Mouse (Mus musculus): ENCODE data around the gene Wdr45b.
"Not testable (repeated sequence)": the region's sequence is repeated elsewhere in the genome, so short reads cannot be mapped to it uniquely, and the experiment has no call there.

The Wdr45b gene

GRCm38 (mm10) chr11:121354091-121354707 lies at the start of gene Wdr45b:
Wdr45b (minus strand) TSS chr11:121354445.
- peak; percentile 100 for DNase-seq (ENCODE audit: extremely low read depth, insufficient read length, low spot score)

DNA sequence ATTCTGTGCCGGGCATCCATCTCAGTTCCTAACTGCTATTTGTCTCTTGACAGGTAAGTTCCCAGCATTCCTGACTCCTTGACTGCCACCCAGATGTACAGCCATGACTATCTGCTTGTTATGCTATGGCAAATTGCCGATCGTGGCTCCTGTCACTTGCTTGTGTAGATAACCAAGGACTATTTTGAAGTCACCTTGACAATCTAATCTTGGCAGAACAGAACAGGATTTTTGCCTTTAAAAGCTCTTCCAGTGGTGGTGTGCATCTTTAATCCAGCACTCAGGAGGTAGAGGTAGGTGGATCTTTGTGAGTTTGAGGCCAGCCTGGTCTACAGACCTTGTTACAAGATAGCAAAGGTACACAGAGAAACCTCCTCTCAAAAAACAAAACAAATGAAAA lies 38.2 kb upstream of the Wdr45b start:
- DNase-seq (ENCODE audit: extremely low read depth, insufficient read length, low spot score) = no peak

DNA sequence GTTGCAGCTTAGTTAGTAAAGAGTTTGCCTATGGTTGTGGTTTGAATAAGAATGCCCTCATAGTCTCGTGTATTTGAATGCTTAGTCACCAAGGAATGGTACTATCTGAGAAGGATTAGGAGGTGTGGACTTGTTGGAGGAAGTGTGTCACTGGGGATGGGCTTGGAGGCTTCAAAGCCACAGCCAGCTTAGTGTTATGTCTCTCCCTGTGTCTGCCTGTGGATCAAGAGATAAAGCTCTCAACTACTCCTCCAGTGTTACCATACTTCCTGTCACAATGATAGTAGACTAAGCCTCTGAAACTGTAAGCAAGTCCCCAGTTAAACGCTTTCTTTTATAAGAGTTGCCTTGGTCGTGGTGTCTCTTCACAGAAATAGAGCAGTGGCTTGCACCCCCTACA lies 36.5 kb upstream of the Wdr45b start:
- DNase-seq (ENCODE audit: extremely low read depth, insufficient read length, low spot score) = no peak

DNA sequence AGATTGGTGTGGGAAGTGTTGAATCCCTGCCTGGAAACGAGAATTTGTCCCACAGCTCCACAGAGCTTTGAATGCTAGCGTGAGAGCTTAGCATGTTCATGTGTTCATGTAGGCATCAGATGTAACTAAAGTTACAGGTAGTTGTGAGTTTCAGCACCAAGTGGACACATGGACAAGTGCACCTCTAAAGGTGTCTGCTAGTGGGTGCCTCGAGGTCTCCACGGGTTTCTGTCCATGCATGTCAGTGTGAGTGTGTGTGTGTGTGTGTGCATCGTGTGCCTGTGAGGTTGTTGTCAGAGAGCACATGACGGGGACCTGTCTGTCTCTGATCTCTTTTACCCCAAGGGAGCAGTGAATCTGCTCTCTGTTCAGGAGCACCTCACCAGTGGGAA lies 34.3 kb upstream of the Wdr45b start:
- no peak for DNase-seq (ENCODE audit: extremely low read depth, insufficient read length, low spot score)

DNA sequence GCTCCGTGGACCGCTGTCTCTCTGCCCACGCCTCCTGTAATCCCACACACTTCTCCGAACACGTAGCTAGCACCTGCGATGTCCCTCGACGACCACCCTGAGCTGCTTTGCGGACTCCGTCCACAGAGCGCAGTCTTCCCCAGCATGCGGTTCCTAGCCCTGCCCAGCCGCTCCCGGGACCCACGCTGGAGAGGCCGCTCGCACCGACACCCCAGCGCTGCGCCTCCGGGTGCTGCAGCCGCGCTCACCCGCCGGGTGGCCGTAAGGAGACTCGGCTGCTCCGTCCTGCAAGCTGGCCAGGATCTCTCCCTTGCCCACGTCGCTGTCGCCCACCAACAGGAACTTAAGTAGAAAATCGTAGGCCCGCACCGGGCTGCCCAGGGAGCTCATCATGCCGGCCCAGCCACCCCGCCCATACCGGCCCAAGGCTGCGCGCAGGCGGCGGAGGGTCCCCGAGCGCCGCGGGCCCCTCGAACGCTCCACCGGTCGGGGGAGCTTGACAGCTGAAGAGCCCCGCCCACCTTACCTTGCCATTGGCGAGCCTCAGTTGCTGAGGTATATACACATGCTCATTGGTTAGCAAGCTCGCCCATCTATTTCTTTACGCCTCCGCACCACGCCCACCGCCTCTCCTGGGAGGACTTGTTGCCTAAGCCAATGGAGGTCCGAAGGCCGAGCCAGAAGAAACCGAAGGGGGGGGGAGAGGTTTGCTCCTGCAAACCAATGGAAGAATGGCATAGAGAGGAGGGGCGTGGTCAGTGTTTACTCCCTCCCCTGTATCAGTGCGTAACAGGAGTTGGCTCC lies 33.7 kb upstream of the Wdr45b start, which contains the start of gene Rab40b:
Gene Rab40b (minus strand): TSS at position 502 of the 804 bp plus-strand sequence.
- no peak for DNase-seq (ENCODE audit: extremely low read depth, insufficient read length, low spot score)

- no peak for DNase-seq (ENCODE audit: extremely low read depth, insufficient read length, low spot score)
These were observed 26.0 kb upstream of the Wdr45b start for GRCm38 (mm10) chr11:121380294-121380693.

- no peak for DNase-seq (ENCODE audit: extremely low read depth, insufficient read length, low spot score)
These were observed 24.4 kb upstream of the Wdr45b start for GRCm38 (mm10) chr11:121378644-121379043.

DNA sequence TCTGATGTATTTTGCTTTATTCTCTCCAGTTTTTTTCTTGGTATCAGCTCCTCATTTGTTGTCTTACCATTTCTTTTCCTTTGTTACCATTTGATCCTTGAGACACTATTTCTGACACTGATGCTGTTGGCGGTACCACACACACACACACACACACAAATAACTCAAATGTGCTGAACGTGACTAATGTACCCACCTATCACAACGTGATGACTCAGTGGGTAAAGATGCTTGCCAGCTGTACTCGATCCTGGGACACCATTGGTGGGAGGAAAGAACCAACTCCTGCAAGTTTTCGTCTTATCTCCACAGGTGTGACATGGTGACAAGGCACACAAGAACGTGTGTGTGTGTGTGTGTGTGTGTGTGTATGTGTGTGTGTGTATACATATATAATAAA lies 19.1 kb upstream of the Wdr45b start:
- peak; percentile 35 for DNase-seq (ENCODE audit: extremely low read depth, insufficient read length, low spot score)

DNA sequence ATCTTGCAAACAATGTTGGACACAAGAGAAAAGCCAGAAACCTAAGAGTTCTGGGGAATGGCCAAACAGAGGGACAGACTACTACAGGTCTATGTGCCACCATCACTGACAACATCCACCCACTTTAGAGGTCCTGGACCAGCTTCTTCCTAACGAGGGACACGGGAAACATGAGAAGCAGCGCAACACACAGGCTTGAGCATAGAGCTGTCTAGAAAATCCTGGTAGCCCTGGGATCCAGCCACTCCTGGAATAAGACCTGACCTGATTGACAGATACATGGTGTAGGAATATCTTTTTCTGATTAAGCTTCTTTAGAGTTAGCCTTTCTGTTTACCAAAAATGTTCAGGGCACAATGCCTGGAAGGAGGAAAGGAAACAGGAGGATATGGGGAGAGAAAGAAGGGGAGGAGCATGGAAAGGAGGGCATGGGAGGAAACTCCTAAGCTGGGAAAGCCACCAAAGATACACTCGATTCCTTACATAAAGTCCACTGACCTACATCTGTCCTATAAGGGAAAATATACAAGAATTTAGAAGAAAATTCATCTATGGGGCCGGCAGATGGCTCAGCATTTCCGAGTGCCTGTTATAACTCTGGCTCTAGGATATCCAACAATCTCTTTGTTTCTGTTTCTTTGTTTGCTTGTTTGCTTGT lies 16.2 kb upstream of the Wdr45b start:
- DNase-seq (ENCODE audit: extremely low read depth, insufficient read length, low spot score) = no peak

GRCm38 (mm10) chr11:121369622-121370021 lies 15.4 kb upstream of the Wdr45b start:
- peak; percentile 43 for DNase-seq (ENCODE audit: extremely low read depth, insufficient read length, low spot score)

DNA sequence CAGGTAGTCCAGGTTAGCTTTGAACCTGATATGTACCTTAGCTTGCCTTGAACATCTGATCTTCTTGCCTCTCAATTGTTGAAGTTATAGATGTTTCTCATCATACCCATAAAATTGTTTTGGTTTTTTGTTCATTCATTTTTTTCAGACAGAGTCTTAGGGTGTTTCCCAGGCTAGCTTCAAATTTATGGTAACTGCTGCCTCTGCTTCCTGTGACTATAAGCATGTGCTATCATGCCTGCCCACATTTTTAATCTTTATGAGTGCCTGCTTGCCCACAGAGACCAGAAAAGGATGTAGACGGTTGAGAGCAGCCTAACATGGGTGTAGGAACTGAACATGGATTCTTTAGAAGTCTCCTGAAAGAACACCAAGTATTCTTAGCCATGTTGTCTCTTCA lies 14.5 kb upstream of the Wdr45b start:
- DNase-seq (ENCODE audit: extremely low read depth, insufficient read length, low spot score) = no peak

DNA sequence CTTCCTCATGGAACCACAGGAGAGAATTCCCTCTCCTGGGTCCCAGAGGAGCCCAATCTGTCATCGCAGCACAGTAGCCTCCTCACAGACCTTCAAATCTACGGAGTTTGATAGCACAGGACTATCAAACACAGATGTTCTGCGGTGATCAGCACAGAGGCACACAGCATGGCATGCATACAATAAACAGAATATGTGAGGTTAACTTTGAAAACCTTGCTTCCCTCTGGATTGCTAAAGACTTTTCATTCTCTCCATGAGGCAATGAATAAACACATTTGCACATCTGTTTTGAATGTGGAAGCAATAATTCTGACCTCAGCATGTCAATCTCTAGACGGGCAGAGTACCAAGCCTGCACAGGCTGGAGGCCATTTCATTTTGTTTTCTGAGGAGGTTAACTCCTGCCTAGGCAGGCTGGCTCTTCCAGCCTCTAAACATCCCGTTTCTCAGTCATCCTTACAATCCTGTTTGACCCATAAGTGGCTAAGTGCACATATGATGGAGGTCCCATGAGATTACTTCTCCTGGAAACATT lies 13.0 kb upstream of the Wdr45b start:
- no peak for DNase-seq (ENCODE audit: extremely low read depth, insufficient read length, low spot score)

DNA sequence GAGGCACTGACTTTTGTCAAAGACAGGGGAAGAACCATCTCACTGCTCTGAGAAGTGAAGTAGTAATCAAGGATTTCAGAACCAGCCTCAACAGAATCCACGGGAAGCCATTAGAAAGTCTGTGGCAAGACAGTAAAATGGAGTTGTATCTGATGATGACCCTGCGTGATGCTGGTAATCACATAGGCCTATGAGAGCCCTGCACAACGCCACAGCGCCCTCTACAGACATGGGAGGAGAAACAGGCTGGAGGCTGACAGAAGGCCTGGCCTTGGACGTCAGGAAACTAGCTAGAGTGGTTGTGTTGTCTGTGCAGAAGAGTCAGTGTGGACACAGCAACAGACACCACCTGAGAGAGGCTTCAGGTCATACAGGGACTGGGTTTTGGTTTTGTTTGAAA lies 8.0 kb upstream of the Wdr45b start:
- no peak for DNase-seq (ENCODE audit: extremely low read depth, insufficient read length, low spot score)

DNA sequence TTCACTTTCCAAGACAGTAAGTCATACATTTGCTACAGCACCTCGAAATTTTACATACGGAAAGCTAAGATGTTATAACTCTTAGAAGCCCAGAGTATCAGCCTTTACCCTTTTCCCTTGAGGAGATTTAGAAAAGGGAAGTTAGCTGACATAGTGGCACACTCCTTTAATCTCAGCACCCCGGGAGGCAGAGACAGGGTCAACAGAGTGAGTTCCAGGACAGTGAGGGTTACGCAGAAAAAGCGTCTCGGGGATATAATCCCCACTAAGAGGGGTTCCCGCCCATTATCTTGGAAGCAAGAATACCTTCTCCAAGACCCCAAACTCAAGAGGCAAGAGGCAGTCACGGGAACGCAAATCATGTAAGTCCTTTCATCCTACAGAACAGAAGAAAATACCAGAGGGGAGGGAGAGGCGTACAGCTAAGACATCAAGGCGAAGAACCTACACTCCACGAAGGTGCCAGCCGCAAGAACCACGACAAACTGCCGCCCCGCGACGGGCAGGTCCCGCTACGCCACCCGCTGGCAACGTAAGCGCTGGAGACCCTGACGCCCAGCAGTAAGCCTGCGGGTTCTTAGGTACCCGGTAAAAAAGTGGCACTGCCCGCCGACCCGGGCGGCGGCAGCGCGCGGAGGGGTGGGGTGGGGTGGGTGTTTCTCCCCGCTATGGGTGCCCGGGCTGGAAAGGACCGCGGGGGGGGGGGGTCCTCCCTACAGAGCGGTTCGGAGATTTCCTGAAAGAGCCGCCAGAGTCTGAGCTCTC lies 737 bp downstream of the Wdr45b start:
- peak; percentile 62 for DNase-seq (ENCODE audit: extremely low read depth, insufficient read length, low spot score)

GRCm38 (mm10) chr11:121348727-121349126 lies 5.5 kb downstream of the Wdr45b start:
- DNase-seq (ENCODE audit: extremely low read depth, insufficient read length, low spot score) = not testable (repeated sequence)

GRCm38 (mm10) chr11:121348166-121348565 lies 6.1 kb downstream of the Wdr45b start:
- no peak for DNase-seq (ENCODE audit: extremely low read depth, insufficient read length, low spot score)

GRCm38 (mm10) chr11:121347036-121347435 lies 7.2 kb downstream of the Wdr45b start:
- no peak for DNase-seq (ENCODE audit: extremely low read depth, insufficient read length, low spot score)

- DNase-seq (ENCODE audit: extremely low read depth, insufficient read length, low spot score) = not testable (repeated sequence)
These were observed 11.8 kb downstream of the Wdr45b start for GRCm38 (mm10) chr11:121342423-121342822.

DNA sequence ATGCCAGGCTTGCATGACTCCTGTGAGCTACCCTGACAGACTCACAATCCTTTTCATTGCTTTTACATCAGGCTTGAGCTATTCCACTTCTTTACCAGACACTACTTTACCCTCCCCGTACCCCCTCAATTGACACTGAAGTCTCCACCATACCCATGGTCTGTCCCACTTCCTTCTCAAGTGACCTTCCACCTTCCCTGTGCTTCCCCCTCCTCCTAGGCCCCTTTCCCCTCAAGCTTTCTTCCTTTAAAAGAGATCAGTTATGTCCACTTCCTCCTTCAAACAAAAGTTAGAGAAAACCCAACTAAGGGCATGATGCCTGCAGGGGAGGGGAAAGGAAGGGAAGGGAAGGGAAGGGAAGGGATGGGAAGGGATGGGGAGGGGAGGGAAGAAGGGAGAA lies 14.0 kb downstream of the Wdr45b start:
- no peak for DNase-seq (ENCODE audit: extremely low read depth, insufficient read length, low spot score)

GRCm38 (mm10) chr11:121339647-121340046 lies 14.6 kb downstream of the Wdr45b start:
- no peak for DNase-seq (ENCODE audit: extremely low read depth, insufficient read length, low spot score)

DNA sequence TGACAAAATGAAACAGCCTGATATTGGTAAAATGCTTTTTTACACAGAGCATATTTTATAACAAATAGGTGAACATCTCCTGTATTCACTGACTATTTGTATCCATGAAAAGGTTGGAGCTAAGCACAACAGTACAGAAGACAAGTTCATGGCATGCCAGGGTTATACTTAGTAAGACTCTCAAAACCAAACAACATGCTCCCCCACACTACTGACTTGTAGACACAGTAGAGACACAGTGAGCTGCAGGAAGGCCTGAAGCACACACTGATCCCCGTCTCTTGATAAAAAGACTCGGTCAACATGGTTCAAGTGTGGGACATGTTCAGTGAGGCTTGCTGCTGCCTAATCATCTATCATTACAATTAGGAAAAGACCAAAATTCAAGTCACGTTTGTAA lies 22.6 kb downstream of the Wdr45b start:
- DNase-seq (ENCODE audit: extremely low read depth, insufficient read length, low spot score) = no peak

Measured in 3134 (cell line).